21 mouse cellular contexts compared by ENCODE assay signal in genomic region chr4:141796954-141797353, GRCm38 (mm10). TPM values are rescaled to one million over a fixed set of nuclear protein-coding genes. Genes with fewer than 3 reads are reported as not detected.
"Had no signal": no experiment of that assay in that cellular context is flagged by ENCODE, and none has a peak within 500 bp of the region (broad histone marks: within the 10 kb centered on the region; RNA-seq: fewer than 3 reads in every experiment).

No protein-coding gene starts in this region.

- H3K27me3 ChIP-seq: megakaryocyte, embryonic 14.5 days; midbrain, embryonic 13.5 days; midbrain, embryonic 15.5 days; stomach, embryonic 15.5 days had no signal

- DNase-seq: lung, adult 18-20 months; lung, embryonic 14.5 days; lung, postnatal 10 days; right cerebral cortex, postnatal 14 days; thymus, adult 2 months; thymus, postnatal 25 days; thymus, postnatal 4 days had no signal

- H3K36me3 ChIP-seq: midbrain, embryonic 15.5 days had no signal

- H3K4me3 ChIP-seq: megakaryocyte, embryonic 14.5 days; midbrain, embryonic 13.5 days; midbrain, embryonic 15.5 days; stomach, embryonic 15.5 days had no signal

- ATAC-seq: midbrain, embryonic 13.5 days; midbrain, embryonic 15.5 days had no signal

- H3K9ac ChIP-seq: liver, embryonic 14.5 days; lung, embryonic 14.5 days; midbrain, embryonic 13.5 days; midbrain, embryonic 15.5 days; stomach, embryonic 15.5 days had no signal

- H3K4me2 ChIP-seq: lung, embryonic 14.5 days; midbrain, embryonic 11.5 days; midbrain, embryonic 13.5 days; midbrain, embryonic 15.5 days; stomach, embryonic 15.5 days had no signal

- H3K9me3 ChIP-seq: megakaryocyte, embryonic 14.5 days; midbrain, embryonic 13.5 days; midbrain, embryonic 15.5 days; stomach, embryonic 15.5 days had no signal

- H3K27ac ChIP-seq: liver, embryonic 14.5 days; macrophage; midbrain, embryonic 13.5 days; midbrain, embryonic 15.5 days; stomach, embryonic 15.5 days; stomach, postnatal 0 days had no signal

RNA-seq across cellular contexts. Expression of gene Cela2a, which starts 29.0 kb away (rescaled TPM):
- polyA plus RNA-seq: liver, embryonic 14.5 days; lung, embryonic 14.5 days; lung, embryonic 16.5 days; macrophage; midbrain, embryonic 11.5 days; midbrain, embryonic 13.5 days; midbrain, postnatal 0 days; neural tube, embryonic 11.5 days; neural tube, embryonic 14.5 days had no signal

RNA-seq across cellular contexts. Expression of gene Ctrc, which starts 49.2 kb away (rescaled TPM):
- polyA plus RNA-seq: liver, embryonic 14.5 days; liver, embryonic 16.5 days; lung, embryonic 14.5 days; lung, embryonic 16.5 days; macrophage; midbrain, embryonic 11.5 days; midbrain, embryonic 13.5 days; midbrain, embryonic 15.5 days; midbrain, postnatal 0 days; neural tube, embryonic 11.5 days; neural tube, embryonic 14.5 days; stomach, postnatal 0 days; urinary bladder, adult 2 months had no signal

RNA-seq across cellular contexts. Expression of gene Agmat, which starts 50.5 kb away (rescaled TPM):
- polyA plus RNA-seq: lung, embryonic 14.5 days; macrophage; midbrain, embryonic 11.5 days; midbrain, embryonic 13.5 days; midbrain, embryonic 15.5 days; midbrain, postnatal 0 days; neural tube, embryonic 11.5 days; neural tube, embryonic 14.5 days; urinary bladder, adult 2 months had no signal
